Mouse (Mus musculus) megakaryocyte, embryonic 14.5 days (primary cell): ENCODE data around the gene Maml2. TPM values are rescaled to one million over a fixed set of nuclear protein-coding genes. Genes with fewer than 3 reads are reported as not detected.

Experiments
- H3K27me3 ChIP-seq: replicated peaks from 2 replicates; pipeline ENCODE3; 2012; ENCODE audit warnings: inconsistent platforms
- H3K36me3 ChIP-seq: replicated peaks from 2 replicates; pipeline ENCODE3; 2012; ENCODE audit warnings: low read length, inconsistent platforms, mixed read lengths
- H3K4me1 ChIP-seq: 2 replicates; pipeline ENCODE4 v1.6.1; 2012; ENCODE audit warnings: inconsistent platforms
- H3K4me3 ChIP-seq: replicated peaks from 2 replicates; pipeline ENCODE3; 2012; ENCODE audit warnings: moderate library complexity, mild to moderate bottlenecking, inconsistent platforms
- H3K9me3 ChIP-seq: 2 replicates; pipeline ENCODE4 v1.6.1; 2012; ENCODE audit warnings: inconsistent platforms
- FLI1 ChIP-seq: IDR thresholded peaks from 2 replicates; pipeline ENCODE4 v1.6.1; 2012; ENCODE audit warnings: low read length, inconsistent platforms, mixed read lengths
- GATA1 ChIP-seq: IDR thresholded peaks from 3 replicates; pipeline ENCODE4 v1.6.1; 2012; ENCODE audit warnings: mixed read lengths, low read length, inconsistent platforms, borderline replicate concordance
- polyA plus RNA-seq: library from polyadenylated mRNA; stranded (reverse); fragments of >175 nt; gene quantifications from 2 replicates; pipeline ENCODE4 v1.2.3, GENCODE M21; 2012; ENCODE audit warnings: low replicate concordance; ENCODE audit not compliant: insufficient read depth

The Maml2 gene
- polyA plus RNA-seq, 1 experiment, result 0.09 TPM

DNA sequence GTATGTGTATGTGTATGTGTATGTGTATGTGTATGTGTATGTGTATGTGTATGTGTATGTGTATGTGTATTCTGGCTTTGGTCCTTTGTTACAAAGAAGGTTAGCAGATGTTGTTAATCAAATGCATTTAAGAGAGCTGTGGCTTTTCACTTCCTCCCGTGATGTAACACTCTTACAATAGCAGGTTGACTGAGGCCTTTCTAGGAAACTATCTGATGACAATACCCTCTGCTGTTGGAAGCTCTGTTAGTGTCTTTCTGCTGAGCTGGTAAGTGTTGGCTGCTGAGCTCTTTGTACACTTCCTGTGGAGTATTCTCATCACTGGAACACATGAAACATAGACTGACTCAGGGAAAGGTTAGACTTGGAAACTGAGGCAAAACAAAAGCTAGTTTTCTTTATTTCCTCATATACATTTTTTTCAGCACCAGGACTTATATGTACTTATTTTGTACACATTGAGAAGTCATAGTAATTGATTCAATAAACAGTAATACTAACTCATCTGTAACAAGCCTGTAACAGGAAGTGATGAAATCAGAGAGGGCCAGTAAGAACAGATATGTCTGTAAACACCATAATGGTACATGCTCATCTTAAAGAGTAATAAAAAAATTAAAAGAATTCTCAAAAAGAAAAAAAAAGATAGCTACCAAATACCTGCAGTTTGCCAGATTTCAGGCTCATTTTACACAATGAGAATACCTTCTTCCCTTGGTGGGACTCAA is 145.9 kb downstream of the Maml2 start:
- peaks cover 53% of the 10 kb centered on the region for H3K4me1 ChIP-seq

GRCm38 (mm10) chr9:13446236-13446635 is 148.5 kb downstream of the Maml2 start:
- TF ChIP-seq GATA1 (no peak), FLI1 (no peak)
- H3K27me3 ChIP-seq, result peaks cover 26% of the 10 kb centered on the region

More for the DNA sequence above, 145.9 kb downstream of the Maml2 start:
- TF ChIP-seq GATA1 (no peak), FLI1 (no peak)
- no peaks in the 10 kb centered on the region for H3K36me3 ChIP-seq
- H3K4me3 ChIP-seq, result no peak overlapping the region
- no peaks in the 10 kb centered on the region for H3K9me3 ChIP-seq
- peaks cover 20% of the 10 kb centered on the region for H3K27me3 ChIP-seq

GRCm38 (mm10) chr9:13446703-13447285 is 149.0 kb downstream of the Maml2 start, which contains the start of gene Gm17571:
Gene Gm17571, minus strand, starts transcription at chr9:13446753.
- Histone ChIP-seq H3K9me3 (no peaks in the 10 kb centered on the region), H3K36me3 (no peaks in the 10 kb centered on the region), H3K4me3 (peak within 1 kb of the TSS; percentile 69), H3K4me1 (peaks cover 54% of the 10 kb centered on the region), H3K27me3 (peaks cover 27% of the 10 kb centered on the region)
- TF ChIP-seq FLI1 (no peak), GATA1 (no peak)

More at GRCm38 (mm10) chr9:13446236-13446635, 148.5 kb downstream of the Maml2 start:
- H3K4me3 ChIP-seq, result peak overlapping the region; percentile 69
- H3K36me3 ChIP-seq, result no peaks in the 10 kb centered on the region
- no peaks in the 10 kb centered on the region for H3K9me3 ChIP-seq
- H3K4me1 ChIP-seq, result peaks cover 56% of the 10 kb centered on the region

DNA sequence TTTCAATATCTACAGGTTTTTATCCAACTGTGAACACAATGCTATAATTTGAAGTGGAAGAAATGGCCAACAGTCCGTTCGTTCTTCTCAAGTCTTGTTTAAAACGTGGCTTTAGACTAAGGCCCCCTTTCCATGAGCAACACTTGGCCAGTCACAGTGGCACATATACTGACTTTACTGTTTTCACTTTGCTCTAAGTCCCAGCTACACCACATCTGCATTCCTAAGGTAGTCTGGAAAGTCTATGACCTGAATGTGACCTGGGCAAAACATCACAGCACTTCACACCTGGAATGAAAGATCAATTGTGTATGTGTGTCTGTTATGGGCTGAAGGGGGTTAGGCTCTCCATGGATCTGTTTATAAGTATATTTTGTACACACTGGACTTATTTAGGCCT is 151.0 kb downstream of the Maml2 start:
- H3K4me3 ChIP-seq, result no peak overlapping the region
- H3K27me3 ChIP-seq, result peaks cover 30% of the 10 kb centered on the region
- peaks cover 35% of the 10 kb centered on the region for H3K4me1 ChIP-seq
- TF ChIP-seq FLI1, result no peak
- no peak for TF ChIP-seq GATA1
- H3K9me3 ChIP-seq, result no peaks in the 10 kb centered on the region
- no peaks in the 10 kb centered on the region for H3K36me3 ChIP-seq

GRCm38 (mm10) chr9:13454651-13455123 is 156.9 kb downstream of the Maml2 start:
- Histone ChIP-seq H3K4me3 (no peak overlapping the region), H3K9me3 (no peaks in the 10 kb centered on the region), H3K4me1 (no peaks in the 10 kb centered on the region; the same call in 1 of the 2 replicates), H3K27me3 (peaks cover 28% of the 10 kb centered on the region), H3K36me3 (no peaks in the 10 kb centered on the region)
- no peak for TF ChIP-seq FLI1
- no peak for TF ChIP-seq GATA1

GRCm38 (mm10) chr9:13455231-13455630 is 157.5 kb downstream of the Maml2 start:
- H3K36me3 ChIP-seq, result no peaks in the 10 kb centered on the region
- TF ChIP-seq FLI1 (no peak), GATA1 (no peak)
- H3K9me3 ChIP-seq, result no peaks in the 10 kb centered on the region
- no peaks in the 10 kb centered on the region; the same call in 1 of the 2 replicates for H3K4me1 ChIP-seq
- H3K27me3 ChIP-seq, result peaks cover 24% of the 10 kb centered on the region
- no peak overlapping the region for H3K4me3 ChIP-seq

DNA sequence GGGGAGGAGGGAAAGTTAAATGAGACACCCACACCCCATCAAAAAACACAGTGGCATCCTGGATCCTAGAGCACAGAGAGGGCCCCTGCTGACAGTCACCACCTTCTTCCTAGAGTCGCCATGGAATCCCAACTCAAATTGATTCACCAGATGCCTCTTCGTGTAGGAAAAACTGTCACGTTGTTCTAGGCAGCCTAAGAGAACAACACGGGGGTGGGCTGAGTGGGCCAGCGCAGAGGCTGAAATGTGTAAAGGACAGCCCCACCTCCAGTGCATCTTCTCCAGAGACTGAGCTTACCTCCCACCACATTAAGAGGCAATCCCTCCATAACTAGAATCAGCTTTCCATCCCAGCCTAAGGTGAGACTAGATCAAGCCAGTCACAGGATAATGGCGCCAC is 160.0 kb downstream of the Maml2 start:
- Histone ChIP-seq H3K9me3 (no peaks in the 10 kb centered on the region), H3K36me3 (no peaks in the 10 kb centered on the region), H3K4me1 (no peaks in the 10 kb centered on the region; the same call in none of the 2 replicates), H3K4me3 (no peak overlapping the region), H3K27me3 (peaks cover 11% of the 10 kb centered on the region)
- TF ChIP-seq GATA1 (no peak), FLI1 (no peak)

DNA sequence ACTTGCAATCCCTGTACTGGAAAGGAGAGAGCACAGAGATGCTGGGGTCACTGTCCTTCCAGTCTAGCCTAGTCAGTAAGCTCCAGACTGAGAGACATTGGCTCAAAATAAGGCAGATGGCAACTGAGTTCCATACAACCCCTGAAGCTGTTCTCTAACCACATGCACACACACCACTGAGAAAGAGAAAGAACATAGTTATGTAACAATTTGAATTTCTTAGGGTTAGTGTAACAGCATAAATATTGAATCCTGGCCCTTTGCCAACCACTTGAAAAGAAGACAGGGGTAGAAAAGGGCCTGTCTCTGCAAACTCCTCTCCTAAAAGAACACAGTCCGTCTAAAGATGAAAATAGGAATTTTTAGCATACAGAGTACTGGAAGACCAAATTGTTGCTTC is 161.6 kb downstream of the Maml2 start:
- Histone ChIP-seq H3K36me3 (no peaks in the 10 kb centered on the region), H3K9me3 (no peaks in the 10 kb centered on the region), H3K4me1 (no peaks in the 10 kb centered on the region; the same call in 1 of the 2 replicates), H3K27me3 (peaks cover 7% of the 10 kb centered on the region), H3K4me3 (no peak overlapping the region)
- TF ChIP-seq GATA1 (no peak), FLI1 (no peak)

DNA sequence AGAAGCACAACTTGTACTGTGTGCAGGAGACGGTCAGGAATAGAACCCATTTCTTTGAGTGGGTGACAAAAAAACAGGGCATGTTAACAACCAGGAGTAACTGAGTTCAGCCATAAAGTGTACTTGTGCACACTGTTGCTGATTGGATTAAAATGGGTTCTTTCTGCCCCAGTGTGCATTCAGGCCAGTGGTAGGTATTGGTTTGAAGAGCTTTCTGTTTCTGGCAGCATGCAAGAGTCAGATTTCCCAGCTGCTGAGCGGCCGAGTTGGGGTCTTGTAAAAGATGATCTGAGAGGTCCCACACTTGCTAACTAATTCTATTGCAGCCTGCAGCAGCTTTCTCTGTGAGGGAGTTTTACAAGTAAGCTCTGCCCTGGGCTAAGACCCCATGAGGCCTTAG is 162.3 kb downstream of the Maml2 start:
- H3K36me3 ChIP-seq, result no peaks in the 10 kb centered on the region
- H3K9me3 ChIP-seq, result no peaks in the 10 kb centered on the region
- TF ChIP-seq FLI1, result no peak
- TF ChIP-seq GATA1, result no peak
- H3K4me1 ChIP-seq, result no peaks in the 10 kb centered on the region; the same call in 1 of the 2 replicates
- H3K27me3 ChIP-seq, result peaks cover 7% of the 10 kb centered on the region
- no peak overlapping the region for H3K4me3 ChIP-seq

DNA sequence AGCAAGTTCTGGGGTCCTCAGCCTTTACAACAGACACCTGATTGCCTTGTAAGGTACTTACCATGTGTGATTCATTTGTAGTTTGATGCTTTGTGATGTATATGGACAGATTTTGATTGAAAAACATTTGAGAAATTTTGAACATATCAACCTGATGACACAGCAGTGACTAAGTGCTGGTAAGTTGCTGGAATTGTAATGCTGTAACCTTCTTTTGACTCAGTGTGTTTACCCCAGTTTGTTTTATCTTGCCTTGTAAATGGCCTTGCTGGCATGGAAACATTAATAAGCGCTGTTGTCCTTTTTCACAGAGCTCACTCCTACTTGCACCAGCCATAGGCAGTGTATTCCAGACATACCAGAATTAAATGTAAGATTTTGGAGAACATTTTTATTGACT is 163.2 kb downstream of the Maml2 start:
- Histone ChIP-seq H3K4me3 (no peak overlapping the region), H3K4me1 (peaks cover 8% of the 10 kb centered on the region), H3K36me3 (no peaks in the 10 kb centered on the region), H3K9me3 (no peaks in the 10 kb centered on the region), H3K27me3 (peaks cover 7% of the 10 kb centered on the region)
- TF ChIP-seq GATA1 (no peak), FLI1 (no peak)
